Mouse (Mus musculus) lung, postnatal 10 days (tissue): ENCODE results near the gene Tle6.

Experiments
- DNase-seq: peaks from one replicate; pipeline ENCODE4 v3.0.0; 2021

The Tle6 gene

GRCm38 (mm10) chr10:81560719-81561459, 40.0 kb downstream of the Tle6 start:
- peak; percentile 66 for DNase-seq

GRCm38 (mm10) chr10:81559627-81560539, 41.0 kb downstream of the Tle6 start:
- DNase-seq, result peak; percentile 84

- DNase-seq, result peak; percentile 85
Measured at GRCm38 (mm10) chr10:81559163-81559626, 41.7 kb downstream of the Tle6 start, which contains the start of gene Aes. Aes (plus strand) TSS chr10:81559488.

GRCm38 (mm10) chr10:81557491-81557890, 43.4 kb downstream of the Tle6 start:
- DNase-seq, result no peak

- no peak for DNase-seq
Measured at GRCm38 (mm10) chr10:81556282-81556681, 44.6 kb downstream of the Tle6 start.

- DNase-seq, result no peak
Measured at GRCm38 (mm10) chr10:81553807-81554755, 46.8 kb downstream of the Tle6 start.

GRCm38 (mm10) chr10:81553232-81553631, 47.6 kb downstream of the Tle6 start:
- DNase-seq, result peak; percentile 46

GRCm38 (mm10) chr10:81551597-81552102, 49.2 kb downstream of the Tle6 start:
- DNase-seq, result peak; percentile 94

GRCm38 (mm10) chr10:81550257-81550656, 50.6 kb downstream of the Tle6 start:
- DNase-seq, result peak; percentile 81

GRCm38 (mm10) chr10:81548944-81549343, 51.9 kb downstream of the Tle6 start:
- DNase-seq, result no peak

GRCm38 (mm10) chr10:81546788-81547571, 53.9 kb downstream of the Tle6 start:
- no peak for DNase-seq

GRCm38 (mm10) chr10:81546332-81546731, 54.5 kb downstream of the Tle6 start:
- no peak for DNase-seq

GRCm38 (mm10) chr10:81545161-81545747, 55.6 kb downstream of the Tle6 start, which contains the start of gene Gna11:
Gna11 (minus strand) TSS chr10:81545190.
- peak; percentile 100 for DNase-seq

GRCm38 (mm10) chr10:81544296-81545160, 56.3 kb downstream of the Tle6 start:
- no peak for DNase-seq

GRCm38 (mm10) chr10:81543633-81544032, 57.2 kb downstream of the Tle6 start:
- no peak for DNase-seq

GRCm38 (mm10) chr10:81542727-81543460, 58.0 kb downstream of the Tle6 start:
- no peak for DNase-seq

- peak; percentile 80 for DNase-seq
Measured at GRCm38 (mm10) chr10:81541803-81542202, 59.1 kb downstream of the Tle6 start.

GRCm38 (mm10) chr10:81541363-81541762, 59.5 kb downstream of the Tle6 start:
- no peak for DNase-seq
